Mouse (Mus musculus): ENCODE data around the gene Gm8882. TPM values are rescaled to one million over a fixed set of nuclear protein-coding genes. Genes with fewer than 3 reads are reported as not detected.

Gene Gm8882
- not detected for polyA plus RNA-seq (2014; fragmentation: Illumina TruSeq; extraction: RNeasy Lipid Tissue Mini Kit (QIAGEN cat#74804); ENCODE audit: low read depth, low replicate concordance)

DNA sequence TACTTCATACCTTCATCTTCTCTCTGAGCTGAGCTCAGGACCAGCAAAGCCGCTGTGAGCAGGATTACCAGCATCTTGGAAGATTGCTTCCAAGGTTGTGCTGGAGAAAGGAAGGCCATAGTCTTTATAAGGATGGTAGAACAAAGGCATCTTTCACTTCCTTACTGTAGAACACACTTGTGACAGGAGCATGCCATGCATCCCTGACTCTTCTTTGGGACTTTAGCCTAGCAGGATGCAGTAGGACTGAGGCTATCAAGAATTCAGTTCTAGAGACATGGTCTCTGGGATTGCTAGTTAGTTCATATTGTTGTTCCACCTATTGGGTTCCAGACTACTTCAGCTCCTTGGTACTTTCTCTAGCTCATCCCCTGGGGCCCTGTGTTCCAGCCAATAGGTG lies at the start of gene Gm8882:
Gene Gm8882 (minus strand): TSS at position 101 of the 400 bp plus-strand sequence.

DNA sequence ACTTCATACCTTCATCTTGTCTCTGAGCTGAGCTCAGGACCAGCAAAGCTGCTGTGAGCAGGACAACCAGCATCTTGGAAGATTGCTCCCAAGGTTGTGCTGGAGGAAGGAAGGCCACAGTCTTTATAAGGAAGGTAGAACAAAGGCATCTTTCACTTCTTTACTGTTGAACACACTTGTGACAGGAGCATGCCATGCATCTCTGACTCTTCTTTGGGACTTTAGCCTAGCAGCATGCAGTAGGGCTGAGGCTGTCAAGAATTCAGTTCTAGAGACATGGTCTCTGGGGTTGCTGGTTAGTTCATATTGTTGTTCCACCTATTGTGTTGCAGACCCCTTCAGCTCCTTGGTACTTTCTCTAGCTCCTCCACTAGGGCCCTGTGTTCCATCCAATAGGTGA lies 49.3 kb downstream of the Gm8882 start, which contains the start of gene Prpmp5:
Gene Prpmp5 (minus strand): TSS at position 101 of the 400 bp plus-strand sequence.

Other genes with a start within 250 kb of the Gm8882 start
- gene Prb1, start 153.6 kb downstream of the Gm8882 start, polyA plus RNA-seq (2014; fragmentation: Illumina TruSeq; extraction: RNeasy Lipid Tissue Mini Kit (QIAGEN cat#74804); ENCODE audit: low read depth, low replicate concordance) = not detected
- not detected for gene Prpmp5, start 49.4 kb downstream of the Gm8882 start, polyA plus RNA-seq (2014; fragmentation: Illumina TruSeq; extraction: RNeasy Lipid Tissue Mini Kit (QIAGEN cat#74804); ENCODE audit: low read depth, low replicate concordance)
- gene Prh1, start 205.7 kb upstream of the Gm8882 start, polyA plus RNA-seq (2014; fragmentation: Illumina TruSeq; extraction: RNeasy Lipid Tissue Mini Kit (QIAGEN cat#74804); ENCODE audit: low read depth, low replicate concordance) = not detected
- gene Prp2, start 231.8 kb upstream of the Gm8882 start, polyA plus RNA-seq (2014; fragmentation: Illumina TruSeq; extraction: RNeasy Lipid Tissue Mini Kit (QIAGEN cat#74804); ENCODE audit: low read depth, low replicate concordance) = not detected